Mouse (Mus musculus) liver, embryonic 14.5 days (tissue): ENCODE results near the gene Tpte. TPM values are rescaled to one million over a fixed set of nuclear protein-coding genes. Genes with fewer than 3 reads are reported as not detected.

Experiments used
- ATAC-seq: fragments of 200-750 bp; cut with Nextera tagmentation; 2 replicates; pipeline ENCODE4 v1.8.0; 2017; ENCODE audit warnings: moderate number of reproducible peaks, mild to moderate bottlenecking, moderate library complexity; ENCODE audit not compliant: insufficient read depth
- DNase-seq, 3 experiments: peaks; one replicate each; pipeline ENCODE4 v3.0.0-alpha.2; 2012 to 2013; ENCODE audit warnings: low read depth in 3 of 3, low spot score in 3 of 3
- H3K27ac ChIP-seq: fragments of 300-500 bp; sonication (generic); 2 replicates; pipeline ENCODE4 v1.5.1; 2014; ENCODE audit warnings: moderate library complexity, mild to moderate bottlenecking, control low read depth, inconsistent platforms
- H3K27me3 ChIP-seq: fragments of 300-500 bp; sonication (generic); 2 replicates; pipeline ENCODE4 v1.6.1; 2014; ENCODE audit warnings: mild to moderate bottlenecking, low read length, moderate library complexity; ENCODE audit not compliant: control insufficient read depth, insufficient read depth
- H3K36me3 ChIP-seq: fragments of 300-500 bp; sonication (generic); replicated peaks from 2 replicates; pipeline ENCODE4 v1.6.1; 2014; ENCODE audit warnings: low read depth; ENCODE audit not compliant: control insufficient read depth, insufficient read depth
- H3K4me1 ChIP-seq, 2 experiments: fragments of 200-500 bp in 1 of 2; fragments of 300-500 bp in 1 of 2; sonication (generic) in 1 of 2; replicated peaks; 2 replicates each; pipeline ENCODE4 v1.6.1; 2012 to 2014; ENCODE audit warnings: antibody characterized with exemption in 1 of 2, inconsistent platforms in 1 of 2, low read length in 1 of 2; ENCODE audit not compliant: control insufficient read depth in 2 of 2, insufficient read depth in 2 of 2
- H3K4me2 ChIP-seq: fragments of 300-500 bp; sonication (generic); 2 replicates; pipeline ENCODE4 v1.6.1; 2014; ENCODE audit warnings: low read depth, mild to moderate bottlenecking, control low read depth, moderate library complexity
- H3K4me3 ChIP-seq, 2 experiments: fragments of 200-500 bp in 1 of 2; fragments of 300-500 bp in 1 of 2; sonication (generic) in 1 of 2; 2 replicates each; pipeline ENCODE4 v1.5.1; 2012 to 2014; ENCODE audit warnings: low read depth in 2 of 2, low read length in 2 of 2, mild to moderate bottlenecking in 2 of 2, control low read depth in 1 of 2, inconsistent platforms in 1 of 2, moderate library complexity in 1 of 2; ENCODE audit not compliant: insufficient read depth in 1 of 2
- H3K9ac ChIP-seq: fragments of 300-500 bp; sonication (generic); replicated peaks from 2 replicates; pipeline ENCODE4 v1.6.1; 2014; ENCODE audit warnings: mild to moderate bottlenecking, control low read depth, moderate library complexity
- H3K9me3 ChIP-seq: fragments of 300-500 bp; sonication (generic); 2 replicates; pipeline ENCODE4 v1.6.1; 2016; ENCODE audit warnings: low read length, mixed read lengths; ENCODE audit not compliant: control insufficient read depth
- CTCF ChIP-seq: IDR thresholded peaks from 2 replicates; pipeline ENCODE4 v1.5.1; 2016; ENCODE audit warnings: antibody characterized with exemption, low read depth, control low read depth
- EP300 ChIP-seq: IDR thresholded peaks from 2 replicates; pipeline ENCODE4 v1.6.1; 2016; ENCODE audit warnings: antibody characterized with exemption, low read depth
- WGBS: fragments of 180-500 bp; shearing (Covaris S2); extraction: QIAGEN DNeasy Blood & Tissue Kit; methylation state at CpG from one replicate; pipeline ENCODE4 v1.1.7; 2014; ENCODE audit not compliant: insufficient replicate concordance; 5-methylcytosine and 5-hydroxymethylcytosine counted together
- polyA plus RNA-seq, 2 experiments: library from polyadenylated mRNA; depleted of rRNA in 1 of 2; stranded (reverse) in 1 of 2; unstranded in 1 of 2; fragments of >200 nt; fragmentation: Nextera tagmentation in 1 of 2; extraction: Ambion mirVana in 1 of 2; gene quantifications; 2 replicates each; pipeline versions ENCODE4 v1.2.1 to v1.2.3; 2012 to 2014

Tpte gene
- polyA plus RNA-seq, 2 experiments: not detected

DNA sequence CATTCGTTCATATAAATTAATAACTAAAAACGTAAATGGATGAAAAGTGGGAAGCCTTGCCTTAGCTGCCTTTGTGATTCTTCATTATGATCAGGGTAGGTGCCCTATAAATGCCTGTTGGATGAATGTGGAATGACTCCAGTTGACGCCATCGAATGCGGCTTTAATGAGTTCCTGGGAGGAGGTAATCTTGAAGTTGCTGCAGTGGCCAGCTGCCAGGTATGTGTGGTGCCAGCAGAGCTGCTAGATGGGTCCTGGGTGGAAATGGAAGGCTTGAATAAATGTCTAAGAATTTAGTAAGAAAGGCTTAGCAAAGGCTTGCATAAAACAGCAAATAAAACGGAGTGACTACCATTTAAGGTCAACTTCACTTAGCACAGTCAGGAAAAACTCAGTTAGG lies 18.5 kb upstream of the Tpte start:
- Histone ChIP-seq H3K4me2 (no peak overlapping the region), H3K27me3 (no peaks in the 10 kb centered on the region), H3K4me3 (no peak overlapping the region), H3K9ac (no peak overlapping the region), H3K36me3 (no peaks in the 10 kb centered on the region), H3K27ac (no peak overlapping the region), H3K4me1 (0 out of 4 replicates have a peak, but pooled peaks cover 0 to 2% of the 10 kb centered on the region in 2 experiments), H3K9me3 (no peaks in the 10 kb centered on the region)
- TF ChIP-seq CTCF: no peak
- no peak for TF ChIP-seq EP300
- DNase-seq (no peak), ATAC-seq (no peak)
- 61% methylated on average over 6 of the region's 6 CpGs for WGBS

DNA sequence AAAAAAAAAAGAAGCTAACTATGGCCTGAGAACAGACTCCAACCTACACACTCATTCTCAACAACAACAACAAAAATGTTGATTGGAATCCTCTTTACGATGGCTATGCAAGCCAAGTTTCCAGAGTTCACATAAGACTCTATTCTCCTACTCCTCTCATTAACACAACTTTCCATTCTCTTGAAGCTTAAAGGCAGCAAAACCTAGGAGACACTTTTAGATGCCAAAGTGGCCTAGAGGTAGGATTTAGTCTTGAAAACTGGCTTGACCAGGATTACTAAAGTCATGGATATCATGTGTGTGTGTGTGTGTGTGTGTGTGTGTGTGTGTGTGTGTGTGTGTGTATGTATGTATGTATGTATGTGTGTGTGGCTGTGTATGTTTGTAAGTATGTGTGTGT lies 18.0 kb upstream of the Tpte start:
- TF ChIP-seq CTCF: no peak
- no peak for TF ChIP-seq EP300
- Histone ChIP-seq H3K27me3 (no peaks in the 10 kb centered on the region), H3K9me3 (no peaks in the 10 kb centered on the region), H3K27ac (no peak overlapping the region), H3K9ac (no peak overlapping the region), H3K4me1 (0 out of 4 replicates have a peak, but pooled peaks cover 0 to 2% of the 10 kb centered on the region in 2 experiments), H3K4me3 (no peak overlapping the region), H3K4me2 (no peak overlapping the region), H3K36me3 (no peaks in the 10 kb centered on the region)
- 69% methylated on average over 1 of the region's 1 CpGs for WGBS
- ATAC-seq: no peak
- DNase-seq: no peak

DNA sequence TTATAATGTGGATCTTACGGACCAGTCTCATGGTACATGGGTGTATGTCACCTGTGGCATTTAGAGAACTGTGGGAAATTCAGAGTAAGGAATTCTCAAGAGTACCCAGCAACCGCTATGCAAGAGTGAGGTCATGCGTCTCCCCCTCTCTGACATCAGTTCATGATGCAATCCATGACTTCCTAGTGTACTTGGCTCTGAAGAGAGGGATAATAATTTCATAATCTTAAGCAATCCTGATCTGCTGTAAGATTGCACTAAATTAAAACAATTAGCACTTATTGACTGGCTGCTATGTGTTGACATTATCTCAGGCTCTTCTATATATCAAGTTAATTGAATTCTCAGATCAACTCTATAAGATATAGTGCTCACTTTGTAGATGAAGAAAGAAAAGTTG lies 16.4 kb upstream of the Tpte start:
- Histone ChIP-seq H3K4me3 (no peak overlapping the region), H3K27me3 (no peaks in the 10 kb centered on the region), H3K36me3 (no peaks in the 10 kb centered on the region), H3K27ac (no peak overlapping the region), H3K9me3 (no peaks in the 10 kb centered on the region), H3K9ac (no peak overlapping the region), H3K4me1 (no peaks in the 10 kb centered on the region), H3K4me2 (no peak overlapping the region)
- ATAC-seq (no peak), DNase-seq (no peak)
- TF ChIP-seq EP300 (no peak), CTCF (no peak)
- 65% methylated on average over 3 of the region's 3 CpGs for WGBS

DNA sequence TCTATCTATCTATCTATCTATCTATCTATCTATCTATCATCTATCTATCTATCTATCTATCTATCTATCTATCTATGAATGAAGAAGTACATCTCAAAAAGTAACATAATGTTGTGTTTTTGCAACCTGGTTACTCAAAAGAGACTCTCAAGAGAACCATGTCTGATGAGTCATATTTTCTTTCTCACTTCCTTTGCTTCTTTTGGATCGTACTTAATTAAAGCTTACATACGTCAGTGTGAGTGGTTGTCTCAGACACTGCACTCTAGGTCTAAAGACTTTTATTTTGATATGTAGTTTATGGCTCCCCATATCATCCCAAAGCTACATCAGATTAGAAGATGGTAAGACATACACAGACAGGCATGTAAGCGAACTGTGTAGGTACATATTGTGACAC lies 10.1 kb upstream of the Tpte start:
- Histone ChIP-seq H3K4me2 (no peak overlapping the region), H3K4me1 (no peaks in the 10 kb centered on the region), H3K27ac (no peak overlapping the region), H3K9ac (no peak overlapping the region), H3K36me3 (no peaks in the 10 kb centered on the region), H3K9me3 (no peaks in the 10 kb centered on the region), H3K27me3 (no peaks in the 10 kb centered on the region), H3K4me3 (no peak overlapping the region)
- TF ChIP-seq CTCF (no peak), EP300 (no peak)
- DNase-seq (no peak), ATAC-seq (no peak)
- 65% methylated on average over 3 of the region's 3 CpGs for WGBS

DNA sequence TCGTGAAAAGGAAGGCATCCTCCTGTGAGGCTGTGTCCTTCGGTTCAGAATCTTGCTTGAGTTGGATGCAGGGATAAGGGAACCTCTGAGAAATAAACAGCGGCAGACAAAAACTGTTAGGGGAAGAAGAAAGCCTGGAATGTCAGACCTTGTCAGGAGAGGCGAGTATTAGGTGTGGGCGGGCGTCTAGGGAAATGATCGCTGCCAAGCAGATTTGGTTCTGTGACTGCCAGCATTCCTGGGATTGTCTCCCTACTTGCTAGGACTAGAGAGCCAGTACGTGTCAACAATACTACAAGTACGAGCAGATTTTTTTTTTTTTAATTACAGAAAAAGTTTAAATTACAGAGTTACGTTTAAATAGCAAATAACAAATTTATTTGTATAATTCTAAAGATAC lies 8.6 kb upstream of the Tpte start:
- H3K9ac ChIP-seq: no peak overlapping the region
- H3K9me3 ChIP-seq: no peaks in the 10 kb centered on the region
- no peak for ATAC-seq
- no peaks in the 10 kb centered on the region for H3K4me1 ChIP-seq
- no peak overlapping the region for H3K27ac ChIP-seq
- H3K27me3 ChIP-seq: no peaks in the 10 kb centered on the region
- no peak overlapping the region for H3K4me2 ChIP-seq
- 63% methylated on average over 10 of the region's 10 CpGs for WGBS
- no peak overlapping the region for H3K4me3 ChIP-seq
- TF ChIP-seq CTCF (no peak), EP300 (no peak)
- DNase-seq: no peak
- no peaks in the 10 kb centered on the region for H3K36me3 ChIP-seq
